Mouse (Mus musculus) liver, embryonic 14.5 days (tissue): ENCODE measurements around the gene Afg3l1. TPM values are rescaled to one million over a fixed set of nuclear protein-coding genes. Genes with fewer than 3 reads are reported as not detected.

Source experiments
- ATAC-seq: fragments of 200-750 bp; cut with Nextera tagmentation; 2 replicates; pipeline ENCODE4 v1.8.0; 2017; ENCODE audit warnings: moderate number of reproducible peaks, mild to moderate bottlenecking, moderate library complexity; ENCODE audit not compliant: insufficient read depth
- DNase-seq, 3 experiments: peaks; one replicate each; pipeline ENCODE4 v3.0.0-alpha.2; 2012 to 2013; ENCODE audit warnings: low read depth in 3 of 3, low spot score in 3 of 3
- H3K27ac ChIP-seq: fragments of 300-500 bp; sonication (generic); 2 replicates; pipeline ENCODE4 v1.5.1; 2014; ENCODE audit warnings: moderate library complexity, mild to moderate bottlenecking, control low read depth, inconsistent platforms
- H3K27me3 ChIP-seq: fragments of 300-500 bp; sonication (generic); 2 replicates; pipeline ENCODE4 v1.6.1; 2014; ENCODE audit warnings: mild to moderate bottlenecking, low read length, moderate library complexity; ENCODE audit not compliant: control insufficient read depth, insufficient read depth
- H3K36me3 ChIP-seq: fragments of 300-500 bp; sonication (generic); replicated peaks from 2 replicates; pipeline ENCODE4 v1.6.1; 2014; ENCODE audit warnings: low read depth; ENCODE audit not compliant: control insufficient read depth, insufficient read depth
- H3K4me1 ChIP-seq, 2 experiments: fragments of 200-500 bp in 1 of 2; fragments of 300-500 bp in 1 of 2; sonication (generic) in 1 of 2; replicated peaks; 2 replicates each; pipeline ENCODE4 v1.6.1; 2012 to 2014; ENCODE audit warnings: antibody characterized with exemption in 1 of 2, inconsistent platforms in 1 of 2, low read length in 1 of 2; ENCODE audit not compliant: control insufficient read depth in 2 of 2, insufficient read depth in 2 of 2
- H3K4me2 ChIP-seq: fragments of 300-500 bp; sonication (generic); 2 replicates; pipeline ENCODE4 v1.6.1; 2014; ENCODE audit warnings: low read depth, mild to moderate bottlenecking, control low read depth, moderate library complexity
- H3K4me3 ChIP-seq, 2 experiments: fragments of 200-500 bp in 1 of 2; fragments of 300-500 bp in 1 of 2; sonication (generic) in 1 of 2; 2 replicates each; pipeline ENCODE4 v1.5.1; 2012 to 2014; ENCODE audit warnings: low read depth in 2 of 2, low read length in 2 of 2, mild to moderate bottlenecking in 2 of 2, control low read depth in 1 of 2, inconsistent platforms in 1 of 2, moderate library complexity in 1 of 2; ENCODE audit not compliant: insufficient read depth in 1 of 2
- H3K9ac ChIP-seq: fragments of 300-500 bp; sonication (generic); replicated peaks from 2 replicates; pipeline ENCODE4 v1.6.1; 2014; ENCODE audit warnings: mild to moderate bottlenecking, control low read depth, moderate library complexity
- H3K9me3 ChIP-seq: fragments of 300-500 bp; sonication (generic); 2 replicates; pipeline ENCODE4 v1.6.1; 2016; ENCODE audit warnings: low read length, mixed read lengths; ENCODE audit not compliant: control insufficient read depth
- CTCF ChIP-seq: IDR thresholded peaks from 2 replicates; pipeline ENCODE4 v1.5.1; 2016; ENCODE audit warnings: antibody characterized with exemption, low read depth, control low read depth
- EP300 ChIP-seq: IDR thresholded peaks from 2 replicates; pipeline ENCODE4 v1.6.1; 2016; ENCODE audit warnings: antibody characterized with exemption, low read depth
- whole genome bisulfite sequencing: fragments of 180-500 bp; shearing (Covaris S2); extraction: QIAGEN DNeasy Blood & Tissue Kit; methylation state at CpG from one replicate; pipeline ENCODE4 v1.1.7; 2014; ENCODE audit not compliant: insufficient replicate concordance; 5-methylcytosine and 5-hydroxymethylcytosine counted together
- polyA plus RNA-seq, 2 experiments: library from polyadenylated mRNA; depleted of rRNA in 1 of 2; stranded (reverse) in 1 of 2; unstranded in 1 of 2; fragments of >200 nt; fragmentation: Nextera tagmentation in 1 of 2; extraction: Ambion mirVana in 1 of 2; gene quantifications; 2 replicates each; pipeline versions ENCODE4 v1.2.1 to v1.2.3; 2012 to 2014

Afg3l1 gene
- polyA plus RNA-seq, 2 experiments, result 12.6 to 13.4 TPM

DNA sequence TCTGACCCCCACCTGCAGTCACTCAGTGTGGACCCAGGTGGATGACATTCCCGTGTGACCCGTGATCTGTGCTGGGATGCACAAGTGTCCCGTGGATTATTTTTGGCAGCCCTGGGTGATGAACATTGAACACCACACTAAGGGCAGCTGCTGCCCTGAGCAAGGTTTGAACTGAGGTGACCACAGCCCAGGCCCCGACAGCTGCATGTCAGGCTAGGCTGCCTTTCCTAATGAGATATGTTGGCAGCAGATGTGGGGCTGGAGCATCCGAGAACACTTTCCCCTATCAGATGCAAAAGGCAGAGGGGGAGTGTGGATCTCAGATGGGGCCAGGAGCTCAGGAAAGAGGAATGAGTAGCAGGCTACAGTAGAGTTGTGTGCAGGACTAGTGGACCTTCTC is 33.1 kb downstream of the Afg3l1 start:
- WGBS, result 56% methylated on average over 5 of the region's 5 CpGs
- DNase-seq (no peak), ATAC-seq (no peak)
- H3K9ac ChIP-seq, result no peak overlapping the region
- no peaks in the 10 kb centered on the region for H3K9me3 ChIP-seq
- peaks cover 33% of the 10 kb centered on the region for H3K27me3 ChIP-seq
- H3K4me3 ChIP-seq, result no peak overlapping the region
- no peak overlapping the region for H3K27ac ChIP-seq
- no peaks in the 10 kb centered on the region for H3K4me1 ChIP-seq
- no peaks in the 10 kb centered on the region for H3K36me3 ChIP-seq
- no peak for TF ChIP-seq EP300
- no peak for TF ChIP-seq CTCF
- H3K4me2 ChIP-seq, result no peak overlapping the region

DNA sequence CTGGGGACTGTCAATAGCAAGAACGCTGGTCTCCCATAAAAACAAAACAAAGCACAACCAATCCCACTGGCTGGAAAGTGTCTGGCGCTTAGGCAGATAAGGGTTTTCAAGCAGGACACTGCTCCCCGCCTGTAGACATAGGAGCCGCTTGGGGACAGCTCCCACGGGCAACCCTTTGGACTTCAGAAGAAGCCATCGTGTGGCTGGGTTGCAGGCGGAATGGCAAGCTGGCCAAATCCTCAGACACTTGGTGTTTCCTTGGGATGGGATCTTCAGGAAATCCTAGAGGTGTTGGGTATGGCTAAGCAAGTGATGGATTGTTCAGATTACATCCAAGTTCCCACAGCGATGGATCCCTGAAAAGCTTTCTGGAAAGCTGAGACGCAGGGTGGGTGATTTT is 36.4 kb downstream of the Afg3l1 start:
- TF ChIP-seq EP300 (no peak), CTCF (no peak)
- Histone ChIP-seq H3K4me1 (0 out of 4 replicates have a peak, but pooled peaks cover 0 to 2% of the 10 kb centered on the region in 2 experiments), H3K36me3 (no peaks in the 10 kb centered on the region), H3K27me3 (peaks cover 42% of the 10 kb centered on the region), H3K27ac (no peak overlapping the region), H3K9me3 (no peaks in the 10 kb centered on the region), H3K9ac (no peak overlapping the region), H3K4me3 (no peak overlapping the region), H3K4me2 (no peak overlapping the region)
- ATAC-seq (no peak), DNase-seq (no peak)
- 5% methylated on average over 9 of the region's 9 CpGs for WGBS

DNA sequence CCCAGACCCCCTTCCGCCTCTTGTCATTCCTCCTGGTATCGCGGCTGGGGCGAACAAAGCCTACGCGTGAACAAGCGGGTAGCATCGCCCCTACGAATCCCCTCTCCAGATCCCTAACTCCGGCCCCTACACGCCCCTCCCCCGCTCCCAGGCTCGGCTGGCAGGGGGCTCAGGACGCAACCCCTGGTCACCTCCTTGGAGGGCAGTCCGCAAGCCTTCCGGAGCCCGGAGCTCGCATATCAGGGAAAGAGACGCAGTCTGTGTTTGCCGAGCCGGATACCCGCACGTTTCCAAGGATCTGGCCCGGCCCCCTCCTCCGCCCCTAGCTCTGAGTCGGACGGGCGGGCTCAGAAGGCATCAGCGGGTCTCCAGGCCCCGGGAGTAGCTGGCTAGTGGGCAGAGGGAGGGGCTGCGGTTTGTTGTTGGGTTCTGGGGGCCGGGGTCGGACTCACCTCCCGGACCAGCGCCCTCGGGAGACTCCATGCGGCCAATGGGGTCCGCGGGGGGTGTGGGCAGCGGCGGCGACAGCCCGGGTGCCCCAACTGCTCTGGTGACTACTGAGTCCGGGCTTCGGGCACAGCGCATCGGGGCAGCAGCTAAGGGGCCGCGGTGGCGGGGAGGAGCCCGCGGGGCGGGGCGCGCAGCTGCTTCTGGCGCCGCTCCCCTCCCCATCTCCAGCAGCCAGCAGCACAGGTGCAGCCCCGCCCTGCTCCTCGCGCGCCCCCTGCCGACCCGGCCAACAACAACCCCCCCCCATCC is 37.3 kb downstream of the Afg3l1 start, which contains the start of gene Dbndd1:
Dbndd1 (minus strand) TSS at position 683 of the 759 bp plus-strand sequence.
- DNase-seq (no peak), ATAC-seq (no peak)
- Histone ChIP-seq H3K27ac (no peak within 1 kb of the TSS), H3K4me3 (peak within 1 kb of the TSS; percentile 34 to 53), H3K4me1 (peaks cover 0 to 6% of the 10 kb centered on the region in 2 experiments; a peak in 2 of 4 replicates), H3K9me3 (no peaks in the 10 kb centered on the region), H3K27me3 (peaks cover 42% of the 10 kb centered on the region), H3K36me3 (no peaks in the 10 kb centered on the region), H3K4me2 (peak within 1 kb of the TSS; percentile 68), H3K9ac (no peak within 1 kb of the TSS)
- under 1% methylated on average over 53 of the region's 63 CpGs for WGBS
- TF ChIP-seq EP300 (no peak), CTCF (no peak)

DNA sequence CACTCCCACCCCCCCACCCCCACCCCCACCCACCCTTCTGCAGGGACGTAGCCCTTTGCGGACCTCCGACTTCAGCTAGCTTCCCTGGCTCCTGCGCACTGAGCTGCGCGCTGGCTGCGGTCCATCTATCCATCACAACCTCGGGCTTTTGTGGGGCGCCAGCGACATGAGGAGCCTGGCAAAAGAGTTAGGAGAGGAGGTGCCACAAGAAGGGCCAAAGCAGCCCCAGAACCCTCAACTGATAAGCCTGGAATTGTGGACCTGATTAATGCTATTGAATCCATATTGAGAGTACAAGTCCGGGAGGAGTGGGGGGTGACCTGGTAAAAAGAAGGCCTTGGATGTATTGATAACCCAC is 37.8 kb downstream of the Afg3l1 start:
- DNase-seq (no peak), ATAC-seq (no peak)
- WGBS, result 5% methylated on average over 11 of the region's 11 CpGs
- TF ChIP-seq EP300 (no peak), CTCF (no peak)
- Histone ChIP-seq H3K4me2 (no peak overlapping the region), H3K9me3 (no peaks in the 10 kb centered on the region), H3K27me3 (peaks cover 42% of the 10 kb centered on the region), H3K4me1 (peaks cover 0 to 6% of the 10 kb centered on the region in 2 experiments; a peak in 2 of 4 replicates), H3K27ac (no peak overlapping the region), H3K36me3 (no peaks in the 10 kb centered on the region), H3K9ac (no peak overlapping the region), H3K4me3 (no peak overlapping the region)

DNA sequence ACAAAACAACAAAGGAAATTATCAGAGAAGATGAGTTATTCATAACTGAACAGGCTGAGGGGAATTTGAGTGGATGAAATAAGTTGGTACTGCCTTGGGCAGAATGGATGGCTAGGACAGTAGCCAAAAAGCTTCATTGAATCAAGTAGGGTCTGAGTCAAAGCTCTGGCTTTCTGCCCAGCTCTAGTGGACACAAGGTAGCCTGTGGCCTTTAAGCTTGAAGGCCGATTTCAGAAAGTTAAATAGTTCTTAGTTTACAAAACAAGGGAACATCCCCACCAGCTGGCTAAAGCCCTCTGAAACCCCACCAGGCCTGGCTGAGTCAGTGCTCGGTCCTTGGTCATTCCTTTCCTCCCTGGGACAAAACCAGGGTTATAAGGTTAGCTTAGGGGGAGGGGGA is 38.9 kb downstream of the Afg3l1 start:
- H3K36me3 ChIP-seq, result no peaks in the 10 kb centered on the region
- H3K4me1 ChIP-seq, result peaks cover 0 to 6% of the 10 kb centered on the region in 2 experiments; a peak in 2 of 4 replicates
- TF ChIP-seq EP300 (no peak), CTCF (no peak)
- DNase-seq (peak in 1 of 3 experiments; percentile 9), ATAC-seq (no peak)
- no peak overlapping the region for H3K27ac ChIP-seq
- WGBS, result 29% methylated on average over 2 of the region's 2 CpGs
- H3K4me2 ChIP-seq, result no peak overlapping the region
- peaks cover 42% of the 10 kb centered on the region for H3K27me3 ChIP-seq
- H3K4me3 ChIP-seq, result no peak overlapping the region
- no peak overlapping the region for H3K9ac ChIP-seq
- no peaks in the 10 kb centered on the region for H3K9me3 ChIP-seq
